Mouse (Mus musculus) bone marrow macrophage, adult 2 months (primary cell): Measurements from ENCODE around the gene Hacd1. TPM values are rescaled to one million over a fixed set of nuclear protein-coding genes. Genes with fewer than 3 reads are reported as not detected.

Experiments
- H3K27ac ChIP-seq: 2 replicates; pipeline ENCODE4 v1.5.1; 2012; ENCODE audit warnings: low read depth, low read length; ENCODE audit not compliant: insufficient read depth
- H3K4me1 ChIP-seq: 2 replicates; pipeline ENCODE4 v1.6.1; 2012; ENCODE audit warnings: low read length; ENCODE audit not compliant: control insufficient read depth, insufficient read depth
- H3K4me3 ChIP-seq: 2 replicates; pipeline ENCODE4 v1.5.1; 2012; ENCODE audit warnings: mild to moderate bottlenecking, low read length, moderate library complexity; ENCODE audit not compliant: insufficient read depth
- CTCF ChIP-seq: IDR thresholded peaks from 2 replicates; pipeline ENCODE4 v1.5.1; 2012; ENCODE audit warnings: low read depth, mild to moderate bottlenecking, low read length, moderate library complexity
- POLR2A ChIP-seq: IDR thresholded peaks from 2 replicates; pipeline ENCODE4 v1.6.1; 2012; ENCODE audit warnings: mild to moderate bottlenecking, low read depth, low read length, borderline replicate concordance
- polyA plus RNA-seq: library from polyadenylated mRNA; stranded (reverse); fragments of >200 nt; gene quantifications from 2 replicates; pipeline ENCODE4 v1.2.4, GENCODE M21; 2012; ENCODE audit not compliant: missing spikeins, insufficient read depth, insufficient read length

Hacd1 gene
- polyA plus RNA-seq, 1 experiment = 4.8 TPM

GRCm38 (mm10) chr2:14065704-14066650, 10.0 kb upstream of the Hacd1 start:
- no peak for TF ChIP-seq POLR2A
- no peak for TF ChIP-seq CTCF

GRCm38 (mm10) chr2:14055168-14055565, 768 bp downstream of the Hacd1 start:
- Histone ChIP-seq H3K4me3 (peak overlapping the region; percentile 99), H3K27ac (peak overlapping the region; percentile 36; the same call in 1 of the 2 replicates), H3K4me1 (peaks cover 3% of the 10 kb centered on the region; the same call in 1 of the 2 replicates)
- TF ChIP-seq CTCF = no peak
- no peak for TF ChIP-seq POLR2A

More at GRCm38 (mm10) chr2:14065704-14066650, 10.0 kb upstream of the Hacd1 start:
- H3K4me1 ChIP-seq = no peaks in the 10 kb centered on the region
- H3K27ac ChIP-seq = no peak overlapping the region
- H3K4me3 ChIP-seq = no peak overlapping the region

GRCm38 (mm10) chr2:14054716-14055115, 1.2 kb downstream of the Hacd1 start:
- Histone ChIP-seq H3K4me1 (peaks cover 3% of the 10 kb centered on the region; the same call in 1 of the 2 replicates), H3K27ac (no peak overlapping the region), H3K4me3 (peak overlapping the region; percentile 99)
- no peak for TF ChIP-seq POLR2A
- TF ChIP-seq CTCF = no peak

GRCm38 (mm10) chr2:14054163-14054562, 1.8 kb downstream of the Hacd1 start:
- Histone ChIP-seq H3K4me1 (peaks cover 3% of the 10 kb centered on the region; the same call in 1 of the 2 replicates), H3K27ac (no peak overlapping the region), H3K4me3 (0 out of 2 replicates have a peak overlapping the region, but pooled peaks have one; percentile 3)
- TF ChIP-seq POLR2A (no peak), CTCF (no peak)

GRCm38 (mm10) chr2:14053618-14054017, 2.3 kb downstream of the Hacd1 start:
- Histone ChIP-seq H3K4me3 (no peak overlapping the region), H3K27ac (no peak overlapping the region), H3K4me1 (peaks cover 3% of the 10 kb centered on the region; the same call in 1 of the 2 replicates)
- TF ChIP-seq POLR2A (no peak), CTCF (no peak)

- TF ChIP-seq CTCF (no peak), POLR2A (no peak)
- no peak overlapping the region for H3K4me3 ChIP-seq
- H3K27ac ChIP-seq = no peak overlapping the region
- 0 out of 2 replicates have a peak, but pooled peaks cover 2% of the 10 kb centered on the region for H3K4me1 ChIP-seq
Observed at GRCm38 (mm10) chr2:14048808-14049207, 7.1 kb downstream of the Hacd1 start.

GRCm38 (mm10) chr2:14048381-14048780, 7.6 kb downstream of the Hacd1 start:
- no peak overlapping the region for H3K4me3 ChIP-seq
- H3K27ac ChIP-seq = no peak overlapping the region
- 0 out of 2 replicates have a peak, but pooled peaks cover 2% of the 10 kb centered on the region for H3K4me1 ChIP-seq
- no peak for TF ChIP-seq POLR2A
- no peak for TF ChIP-seq CTCF

- no peak for TF ChIP-seq POLR2A
- TF ChIP-seq CTCF = no peak
- Histone ChIP-seq H3K27ac (no peak overlapping the region), H3K4me1 (0 out of 2 replicates have a peak, but pooled peaks cover 2% of the 10 kb centered on the region), H3K4me3 (no peak overlapping the region)
Observed at GRCm38 (mm10) chr2:14043577-14044170, 12.3 kb downstream of the Hacd1 start.

- no peak overlapping the region for H3K4me3 ChIP-seq
- no peak overlapping the region for H3K27ac ChIP-seq
- TF ChIP-seq POLR2A = no peak
- TF ChIP-seq CTCF = no peak
Observed at GRCm38 (mm10) chr2:14043011-14043410, 12.9 kb downstream of the Hacd1 start.

GRCm38 (mm10) chr2:14041249-14041648, 14.7 kb downstream of the Hacd1 start:
- Histone ChIP-seq H3K4me3 (no peak overlapping the region), H3K4me1 (0 out of 2 replicates have a peak, but pooled peaks cover 1% of the 10 kb centered on the region), H3K27ac (no peak overlapping the region)
- no peak for TF ChIP-seq CTCF
- TF ChIP-seq POLR2A = no peak

More at GRCm38 (mm10) chr2:14043011-14043410, 12.9 kb downstream of the Hacd1 start:
- 0 out of 2 replicates have a peak, but pooled peaks cover 2% of the 10 kb centered on the region for H3K4me1 ChIP-seq
